Mouse (Mus musculus) midbrain, embryonic 10.5 days (tissue): ENCODE results near the gene Ggct. TPM values are rescaled to one million over a fixed set of nuclear protein-coding genes. Genes with fewer than 3 reads are reported as not detected.
"Not testable (repeated sequence)": the region's sequence is repeated elsewhere in the genome, so short reads cannot be mapped to it uniquely, and the experiment has no call there.

Experiments
- DNase-seq: peaks from one replicate; pipeline ENCODE4 v3.0.0-alpha.2; 2017; ENCODE audit warnings: low spot score
- H3K27ac ChIP-seq: fragments of 300-500 bp; sonication (generic); replicated peaks from 2 replicates; pipeline ENCODE4 v1.5.1; 2016; ENCODE audit warnings: mild to moderate bottlenecking
- H3K27me3 ChIP-seq: fragments of 300-500 bp; sonication (generic); 2 replicates; pipeline ENCODE4 v1.6.1; 2016; ENCODE audit warnings: low read depth, mild to moderate bottlenecking; ENCODE audit not compliant: poor library complexity, severe bottlenecking
- H3K36me3 ChIP-seq: fragments of 300-500 bp; sonication (generic); 2 replicates; pipeline ENCODE4 v1.6.1; 2016; ENCODE audit warnings: mild to moderate bottlenecking, moderate library complexity
- H3K4me1 ChIP-seq: fragments of 300-500 bp; sonication (generic); 2 replicates; pipeline ENCODE4 v1.6.1; 2016
- H3K4me3 ChIP-seq: fragments of 300-500 bp; sonication (generic); 2 replicates; pipeline ENCODE4 v1.5.1; 2016; ENCODE audit warnings: mild to moderate bottlenecking, moderate library complexity
- H3K9me3 ChIP-seq: fragments of 300-500 bp; sonication (generic); replicated peaks from 2 replicates; pipeline ENCODE4 v1.6.1; 2016; ENCODE audit warnings: mild to moderate bottlenecking
- WGBS: fragments of 180-500 bp; shearing (Covaris S2); methylation state at CpG from one replicate; pipeline ENCODE4 v1.1.7; 2016; 5-methylcytosine and 5-hydroxymethylcytosine counted together
- polyA plus RNA-seq: library from polyadenylated mRNA; unstranded; fragments of >200 nt; fragmentation: Nextera tagmentation; extraction: Ambion mirVana; gene quantifications from 2 replicates; pipeline ENCODE4 v1.2.1, GENCODE M21; 2016

Ggct gene
- polyA plus RNA-seq, 1 experiment from 2014 or later: 15.7 TPM

GRCm38 (mm10) chr6:54957655-54958054 is 35.1 kb downstream of the Ggct start:
- Histone ChIP-seq H3K4me1 (no peaks in the 10 kb centered on the region), H3K27ac (no peak overlapping the region), H3K9me3 (0 out of 2 replicates have a peak, but pooled peaks cover under 1% of the 10 kb centered on the region), H3K27me3 (no peaks in the 10 kb centered on the region), H3K36me3 (no peaks in the 10 kb centered on the region), H3K4me3 (no peak overlapping the region)
- DNase-seq: no peak
- WGBS: 88% methylated on average over 8 of the region's 8 CpGs

GRCm38 (mm10) chr6:54956425-54956824 is 36.3 kb downstream of the Ggct start:
- DNase-seq: no peak
- Histone ChIP-seq H3K9me3 (0 out of 2 replicates have a peak, but pooled peaks cover 5% of the 10 kb centered on the region), H3K27ac (no peak overlapping the region), H3K27me3 (no peaks in the 10 kb centered on the region), H3K36me3 (no peaks in the 10 kb centered on the region), H3K4me3 (no peak overlapping the region), H3K4me1 (no peaks in the 10 kb centered on the region)
- WGBS: 100% methylated on average over 1 of the region's 1 CpGs

GRCm38 (mm10) chr6:54955949-54956348 is 36.8 kb downstream of the Ggct start:
- Histone ChIP-seq H3K27ac (no peak overlapping the region), H3K4me1 (no peaks in the 10 kb centered on the region), H3K4me3 (no peak overlapping the region), H3K9me3 (0 out of 2 replicates have a peak, but pooled peaks cover 5% of the 10 kb centered on the region), H3K27me3 (no peaks in the 10 kb centered on the region), H3K36me3 (no peaks in the 10 kb centered on the region)
- no peak for DNase-seq

DNA sequence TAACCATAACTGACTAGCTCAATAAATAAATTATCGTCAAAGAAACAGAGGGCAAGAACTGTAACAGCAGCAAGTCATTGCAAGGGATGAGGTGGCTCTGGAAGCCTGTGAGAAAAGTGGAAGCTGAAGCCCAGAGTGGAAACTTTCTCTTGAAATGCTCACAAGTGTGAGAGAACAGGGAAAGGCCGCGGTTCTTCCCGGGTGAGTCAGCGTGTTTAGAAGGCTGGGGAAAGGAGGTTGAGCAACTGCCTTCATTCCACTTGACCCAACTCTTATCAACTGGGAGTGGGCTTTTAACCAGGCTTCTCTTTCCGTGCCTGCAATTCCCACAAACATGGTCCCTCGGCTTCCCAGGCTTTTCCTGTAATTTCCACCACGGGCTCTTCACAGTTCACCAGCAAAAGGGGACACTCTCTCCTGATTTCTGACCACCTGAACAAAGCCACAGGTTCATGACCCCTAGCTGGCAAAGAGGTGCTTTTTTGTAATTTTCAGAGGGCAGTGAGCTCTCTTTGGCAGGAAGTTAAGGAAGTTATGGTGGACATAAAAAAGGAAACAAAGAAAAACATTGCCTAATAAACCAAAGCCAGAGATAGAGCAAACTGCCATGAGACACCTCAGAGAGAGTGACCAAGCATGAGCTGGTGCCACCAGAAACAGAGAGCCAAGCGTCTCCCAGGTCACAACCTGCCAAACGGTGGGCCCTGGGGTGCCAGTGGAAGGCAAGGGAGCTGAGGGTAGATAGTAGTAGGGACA is 37.9 kb downstream of the Ggct start:
- 90% methylated on average over 10 of the region's 10 CpGs for WGBS
- Histone ChIP-seq H3K27me3 (no peaks in the 10 kb centered on the region), H3K27ac (no peak overlapping the region), H3K4me1 (no peaks in the 10 kb centered on the region), H3K36me3 (no peaks in the 10 kb centered on the region), H3K9me3 (0 out of 2 replicates have a peak, but pooled peaks cover 5% of the 10 kb centered on the region), H3K4me3 (no peak overlapping the region)
- no peak for DNase-seq

DNA sequence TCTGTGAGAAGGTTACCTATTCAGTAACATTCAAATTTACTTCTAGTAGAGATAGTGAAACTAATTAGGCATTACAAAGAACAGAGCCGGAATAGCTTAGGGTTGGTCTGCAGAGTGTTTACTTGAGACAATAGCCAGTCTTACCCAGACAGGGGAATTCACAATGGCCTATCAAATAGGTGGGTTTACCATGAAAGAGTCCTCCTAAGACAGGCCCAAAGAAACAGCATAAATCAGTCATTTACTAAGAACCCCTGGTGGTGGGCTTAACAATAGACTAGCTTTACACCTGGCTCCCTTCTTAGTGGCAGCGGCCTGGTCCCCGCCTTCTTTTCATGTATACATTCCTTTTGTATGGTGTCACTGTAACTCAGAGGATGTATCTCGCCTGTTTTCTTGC is 39.4 kb downstream of the Ggct start:
- not testable (repeated sequence) for H3K27me3 ChIP-seq, H3K9me3 ChIP-seq, H3K36me3 ChIP-seq, H3K4me1 ChIP-seq, H3K27ac ChIP-seq, DNase-seq, H3K4me3 ChIP-seq
- 85% methylated on average over 4 of the region's 4 CpGs for WGBS

DNA sequence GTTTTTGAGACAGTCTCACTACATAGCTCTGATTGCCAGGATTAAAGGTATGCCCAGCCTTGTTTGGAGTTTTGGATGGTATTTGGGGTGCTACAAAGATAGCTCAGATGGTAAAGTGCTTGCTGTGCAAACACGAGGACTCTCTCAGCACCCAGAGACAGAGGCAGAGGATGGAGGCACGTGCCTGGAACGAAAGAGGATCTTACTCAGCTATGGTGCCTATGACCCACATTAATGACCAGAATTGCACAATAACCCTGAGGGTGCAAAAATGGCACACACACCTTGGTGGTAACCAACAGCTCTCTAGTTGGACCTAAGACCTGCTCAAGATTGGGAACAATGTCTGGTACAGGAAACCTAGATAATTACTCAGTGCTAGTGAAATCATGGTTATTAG is 40.2 kb downstream of the Ggct start:
- Histone ChIP-seq H3K4me3 (no peak overlapping the region), H3K9me3 (0 out of 2 replicates have a peak, but pooled peaks cover 5% of the 10 kb centered on the region)
- no peak for DNase-seq

GRCm38 (mm10) chr6:54948682-54949081 is 44.1 kb downstream of the Ggct start:
- DNase-seq: no peak
- Histone ChIP-seq H3K4me3 (no peak overlapping the region), H3K27me3 (peaks cover 18% of the 10 kb centered on the region), H3K9me3 (0 out of 2 replicates have a peak, but pooled peaks cover 5% of the 10 kb centered on the region), H3K36me3 (no peaks in the 10 kb centered on the region), H3K4me1 (peaks cover 8% of the 10 kb centered on the region; the same call in 1 of the 2 replicates), H3K27ac (no peak overlapping the region)
- WGBS: 86% methylated on average over 5 of the region's 5 CpGs

More for the DNA sequence above, 40.2 kb downstream of the Ggct start:
- Histone ChIP-seq H3K36me3 (no peaks in the 10 kb centered on the region), H3K27me3 (no peaks in the 10 kb centered on the region), H3K27ac (no peak overlapping the region), H3K4me1 (no peaks in the 10 kb centered on the region)
- WGBS: 94% methylated on average over 3 of the region's 3 CpGs

DNA sequence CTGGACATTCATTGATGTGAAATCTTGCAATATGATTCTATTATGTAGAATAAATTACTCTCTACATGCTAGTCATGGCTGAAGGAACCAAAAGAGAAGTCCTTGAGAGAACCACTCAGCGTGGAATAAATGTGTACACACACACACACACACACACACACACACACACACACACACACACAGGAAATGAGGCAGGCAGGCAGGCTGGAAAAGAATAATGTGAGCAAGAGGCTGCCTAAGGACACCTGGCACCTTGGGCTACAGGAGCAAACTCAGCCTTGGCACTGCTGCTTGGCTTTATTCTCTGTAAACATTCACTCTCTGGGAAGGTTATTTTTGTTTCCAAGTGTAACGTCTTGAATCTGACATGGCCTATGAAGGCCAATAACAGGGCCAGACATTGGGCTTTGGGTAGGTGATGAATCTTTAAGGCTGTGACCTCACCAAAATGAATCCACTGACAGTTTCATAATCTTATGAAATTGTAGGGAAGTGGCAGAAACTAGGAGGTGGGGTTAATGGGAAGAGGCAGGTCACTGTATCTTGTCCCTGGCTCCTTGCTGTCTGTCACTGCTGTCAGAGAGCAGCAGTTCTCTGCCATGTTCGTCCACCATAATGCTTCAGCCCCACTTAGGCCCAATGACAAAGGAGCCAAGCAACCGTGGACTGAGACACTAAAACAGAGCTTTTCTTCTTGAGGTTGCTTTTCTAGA is 46.4 kb downstream of the Ggct start:
- Histone ChIP-seq H3K36me3 (no peaks in the 10 kb centered on the region), H3K9me3 (no peaks in the 10 kb centered on the region), H3K4me3 (no peak overlapping the region), H3K27me3 (peaks cover 39% of the 10 kb centered on the region), H3K4me1 (peaks cover 10% of the 10 kb centered on the region; the same call in 1 of the 2 replicates), H3K27ac (no peak overlapping the region)
- WGBS: 75% methylated on average over 4 of the region's 4 CpGs
- no peak for DNase-seq

DNA sequence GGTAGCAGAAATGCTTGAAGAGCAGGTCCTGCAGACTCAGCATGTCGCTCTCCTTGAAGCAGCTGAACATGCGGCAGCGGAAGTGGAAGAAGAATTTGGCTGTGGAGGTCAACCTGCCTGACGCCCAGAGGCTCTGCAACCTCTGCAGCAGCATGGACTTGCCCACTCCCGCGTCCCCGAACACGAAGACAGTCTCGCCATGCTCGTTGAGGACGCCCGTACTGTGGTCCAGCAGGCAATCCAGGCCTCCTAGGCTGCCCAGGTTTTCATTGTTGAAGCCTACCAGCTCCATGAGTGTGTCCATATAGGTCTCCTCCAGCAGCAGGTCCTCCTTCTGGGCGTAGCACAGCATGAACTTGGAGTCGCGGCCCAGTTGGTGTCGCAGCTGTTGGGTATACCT is 48.2 kb downstream of the Ggct start:
- Histone ChIP-seq H3K27me3 (peaks cover 39% of the 10 kb centered on the region), H3K36me3 (no peaks in the 10 kb centered on the region), H3K4me1 (peaks cover 10% of the 10 kb centered on the region; the same call in 1 of the 2 replicates), H3K4me3 (no peak overlapping the region), H3K27ac (no peak overlapping the region), H3K9me3 (no peaks in the 10 kb centered on the region)
- WGBS: 82% methylated on average over 16 of the region's 16 CpGs
- no peak for DNase-seq

DNA sequence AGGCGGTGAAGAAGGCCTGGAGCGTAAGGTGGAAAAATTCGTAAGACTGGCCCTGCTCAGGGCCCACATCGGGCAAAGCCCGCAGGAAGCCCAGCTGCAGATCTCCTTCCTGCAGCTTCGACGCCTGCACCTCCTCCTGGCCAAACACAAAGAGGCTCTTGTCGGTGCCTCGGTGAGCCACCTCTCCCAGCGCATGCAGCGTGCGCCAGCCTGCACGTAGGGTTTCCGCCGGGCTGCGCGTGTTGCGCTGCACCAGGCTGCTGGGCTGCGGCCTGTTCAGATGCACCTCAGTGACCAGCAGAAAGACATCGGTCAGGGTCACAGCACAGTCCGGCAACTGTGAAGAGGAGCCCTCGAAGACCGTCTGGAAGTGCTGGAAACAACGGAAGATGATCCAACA is 49.0 kb downstream of the Ggct start:
- DNase-seq: peak; percentile 19
- 57% methylated on average over 24 of the region's 24 CpGs for WGBS
- H3K27ac ChIP-seq: no peak overlapping the region

DNA sequence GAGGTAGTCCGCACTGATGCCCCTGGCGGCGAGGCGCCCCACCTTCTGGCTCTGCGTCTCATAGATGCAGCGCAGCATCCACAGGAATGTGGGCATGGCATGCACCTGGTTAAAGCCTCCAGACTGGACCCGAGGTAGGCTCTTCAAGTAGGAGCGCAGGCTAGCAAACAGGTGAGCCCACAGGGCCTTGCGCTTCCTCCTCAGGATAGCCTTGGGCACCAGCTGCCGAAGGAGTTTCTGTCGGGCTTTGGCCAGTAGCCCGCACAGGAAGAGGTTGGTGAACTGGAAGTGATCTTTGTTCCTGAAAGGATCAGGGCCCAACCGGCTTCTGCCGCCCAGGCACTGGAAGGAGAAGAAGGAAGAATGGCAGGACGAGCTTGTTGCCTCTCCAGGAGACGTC is 49.5 kb downstream of the Ggct start:
- no peaks in the 10 kb centered on the region for H3K36me3 ChIP-seq
- H3K4me1 ChIP-seq: peaks cover 10% of the 10 kb centered on the region; the same call in 1 of the 2 replicates

More for the DNA sequence above, 49.0 kb downstream of the Ggct start:
- H3K4me1 ChIP-seq: peaks cover 10% of the 10 kb centered on the region; the same call in 1 of the 2 replicates
- no peaks in the 10 kb centered on the region for H3K36me3 ChIP-seq
- H3K27me3 ChIP-seq: peaks cover 39% of the 10 kb centered on the region
- no peaks in the 10 kb centered on the region for H3K9me3 ChIP-seq
- H3K4me3 ChIP-seq: peak overlapping the region; percentile 21; the same call in 1 of the 2 replicates

DNA sequence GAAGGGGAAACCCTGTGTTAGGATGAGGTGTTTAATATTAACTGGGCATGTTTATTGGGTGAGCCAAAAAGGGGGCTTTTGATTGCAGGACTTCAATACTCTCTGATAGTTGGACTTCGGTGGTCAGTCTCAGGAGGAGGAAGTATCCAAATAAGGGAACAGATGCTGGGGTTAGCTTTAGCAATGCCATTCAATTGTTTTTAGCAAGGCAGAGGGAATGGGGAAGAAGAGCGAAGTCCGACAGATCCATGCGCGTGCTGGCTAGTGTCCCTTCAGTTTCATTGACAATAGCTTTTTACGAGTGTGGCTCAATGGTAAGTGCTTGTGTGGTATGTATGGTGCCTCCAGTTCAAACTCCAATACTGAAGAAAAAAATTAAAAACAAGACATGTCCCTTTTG is 51.6 kb downstream of the Ggct start:
- WGBS: 91% methylated on average over 6 of the region's 6 CpGs
- Histone ChIP-seq H3K9me3 (no peaks in the 10 kb centered on the region), H3K4me1 (peaks cover 10% of the 10 kb centered on the region; the same call in 1 of the 2 replicates), H3K27me3 (peaks cover 39% of the 10 kb centered on the region), H3K36me3 (no peaks in the 10 kb centered on the region), H3K4me3 (no peak overlapping the region), H3K27ac (no peak overlapping the region)
- DNase-seq: no peak

More for the DNA sequence above, 49.5 kb downstream of the Ggct start:
- Histone ChIP-seq H3K27ac (no peak overlapping the region), H3K4me3 (no peak overlapping the region), H3K9me3 (no peaks in the 10 kb centered on the region), H3K27me3 (peaks cover 39% of the 10 kb centered on the region)
- DNase-seq: no peak
- WGBS: 71% methylated on average over 16 of the region's 16 CpGs

DNA sequence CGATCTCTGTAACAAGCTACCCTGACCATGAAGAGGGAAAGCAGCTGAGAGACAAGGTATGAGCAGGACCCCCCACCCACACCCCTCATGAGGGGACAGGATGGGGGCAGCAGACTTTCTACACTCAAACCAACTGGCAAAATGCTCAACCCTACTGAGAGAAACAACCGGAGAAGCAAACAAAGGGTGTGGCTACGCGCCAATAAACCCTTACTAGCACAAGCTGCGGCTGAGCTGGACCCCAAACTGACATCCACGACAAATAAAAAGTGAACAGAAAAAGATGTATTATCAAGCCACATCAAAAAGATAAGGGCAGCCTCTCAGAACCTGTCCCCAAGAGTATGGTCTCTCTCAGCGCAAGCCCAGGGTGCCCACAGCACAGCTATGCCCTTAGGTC is 52.6 kb downstream of the Ggct start:
- Histone ChIP-seq H3K9me3 (no peaks in the 10 kb centered on the region), H3K27me3 (peaks cover 35% of the 10 kb centered on the region), H3K4me1 (peaks cover 10% of the 10 kb centered on the region; the same call in 1 of the 2 replicates), H3K36me3 (no peaks in the 10 kb centered on the region), H3K27ac (no peak overlapping the region), H3K4me3 (no peak overlapping the region)
- WGBS: 82% methylated on average over 7 of the region's 7 CpGs
- no peak for DNase-seq
